Mouse (Mus musculus) E14TG2a.4 (cell line): Measurements from ENCODE around the gene Ebf1.

Experiments used
- CTCF ChIP-seq: conservative IDR thresholded peaks from 2 replicates; pipeline ENCODE4 v1.5.1; 2014; ENCODE audit warnings: low read length
- POU5F1 ChIP-seq: IDR thresholded peaks from 2 replicates; pipeline ENCODE4 v1.6.1; 2014; ENCODE audit warnings: low read length, borderline replicate concordance

- no peak for TF ChIP-seq CTCF
- no peak for TF ChIP-seq POU5F1
These were observed 296.7 kb downstream of the Ebf1 start for GRCm38 (mm10) chr11:44913806-44914205.
